Mouse (Mus musculus): Measurements from ENCODE around the gene Dock2.

- no peak for TF ChIP-seq CTCF (IDR thresholded peaks at IDR 0.05; ENCODE audit: insufficient read depth, low read length)
- no peak for TF ChIP-seq POLR2A (IDR thresholded peaks at IDR 0.05; ENCODE audit: borderline replicate concordance, extremely low read depth, low read depth, low read length)
Measured at GRCm38 (mm10) chr11:34713360-34713759, 70.3 kb downstream of the Dock2 start.

All from lung, adult 2 months (tissue).